Mouse (Mus musculus) CH12.LX (cell line): ENCODE results near the gene Npc1l1. TPM values are rescaled to one million over a fixed set of nuclear protein-coding genes. Genes with fewer than 3 reads are reported as not detected.

ENCODE experiments used
- DNase-seq: peaks from one replicate; pipeline ENCODE4 v3.0.0-alpha.2; 2013; ENCODE audit errors: extremely low read depth
- H3K27ac ChIP-seq: 2 replicates; pipeline ENCODE4 v1.5.1; 2012; ENCODE audit warnings: low read depth, mild to moderate bottlenecking, control low read depth, moderate library complexity; ENCODE audit not compliant: insufficient read depth
- H3K27me3 ChIP-seq: replicated peaks from 2 replicates; pipeline ENCODE3; 2012; ENCODE audit warnings: inconsistent platforms
- H3K36me3 ChIP-seq, 2 experiments: replicated peaks in 1 of 2; 2 replicates each; pipeline versions ENCODE3 to v1.6.1; 2012; ENCODE audit warnings: inconsistent platforms in 1 of 2, low read length in 1 of 2, mild to moderate bottlenecking in 1 of 2, mixed read lengths in 1 of 2, moderate library complexity in 1 of 2; ENCODE audit not compliant: control insufficient read depth in 1 of 2, insufficient read depth in 1 of 2
- H3K4me1 ChIP-seq, 2 experiments: 2 replicates each; pipeline ENCODE4 v1.6.1; 2012; ENCODE audit warnings: inconsistent platforms in 1 of 2, moderate library complexity in 1 of 2; ENCODE audit not compliant: insufficient read depth in 2 of 2, control insufficient read depth in 1 of 2
- H3K4me2 ChIP-seq: 2 replicates; pipeline ENCODE4 v1.6.1; 2012; ENCODE audit warnings: low read depth, mild to moderate bottlenecking, control low read depth; ENCODE audit not compliant: poor library complexity, insufficient read depth, severe bottlenecking
- H3K4me3 ChIP-seq, 3 experiments: fragments of 150-350 bp in 1 of 3; sonication (generic) in 1 of 3; replicated peaks in 1 of 3; 2 replicates each; pipeline versions ENCODE3 to v1.5.1; 2011 to 2012; ENCODE audit warnings: low read depth in 2 of 3, low read length in 2 of 3, mild to moderate bottlenecking in 2 of 3, moderate library complexity in 2 of 3, control low read depth in 1 of 3, improper control_type of control experiment in 1 of 3, inconsistent platforms in 1 of 3, mixed read lengths in 1 of 3; ENCODE audit not compliant: poor library complexity in 1 of 3
- H3K79me2 ChIP-seq: replicated peaks from 2 replicates; pipeline ENCODE4 v1.6.1; 2012; ENCODE audit warnings: mild to moderate bottlenecking, moderate library complexity; ENCODE audit not compliant: control insufficient read depth, poor library complexity, insufficient read depth, severe bottlenecking; ENCODE audit errors: extremely low read depth
- H3K9ac ChIP-seq: 2 replicates; pipeline ENCODE4 v1.6.1; 2012; ENCODE audit warnings: low read depth, mild to moderate bottlenecking, control low read depth, moderate library complexity; ENCODE audit not compliant: insufficient read depth
- H3K9me3 ChIP-seq: replicated peaks from 2 replicates; pipeline ENCODE3; 2012; ENCODE audit warnings: low read length, inconsistent platforms, mixed read lengths
- BHLHE40 ChIP-seq: IDR thresholded peaks from 2 replicates; pipeline ENCODE4 v1.6.1; 2011; ENCODE audit warnings: mild to moderate bottlenecking, low read depth, low read length, improper control_type of control experiment
- CHD1 ChIP-seq: IDR thresholded peaks from 2 replicates; pipeline ENCODE4 v1.6.1; 2012; ENCODE audit warnings: low read depth, low read length, improper control_type of control experiment, inconsistent platforms
- CHD2 ChIP-seq: IDR thresholded peaks from 2 replicates; pipeline ENCODE4 v1.6.1; 2011; ENCODE audit warnings: low read length, improper control_type of control experiment
- CTCF ChIP-seq, 2 experiments: IDR thresholded peaks in 1 of 2; conservative IDR thresholded peaks in 1 of 2; 2 replicates each; pipeline ENCODE4 v1.5.1; 2011 to 2012; ENCODE audit warnings: low read depth in 2 of 2, low read length in 2 of 2, improper control_type of control experiment in 1 of 2, inconsistent platforms in 1 of 2, mild to moderate bottlenecking in 1 of 2, moderate library complexity in 1 of 2
- E2F4 ChIP-seq: IDR thresholded peaks from 2 replicates; pipeline ENCODE4 v1.6.1; 2011; ENCODE audit warnings: low read depth, low read length, improper control_type of control experiment; ENCODE audit not compliant: insufficient replicate concordance
- ELF1 ChIP-seq: IDR thresholded peaks from 2 replicates; pipeline ENCODE4 v1.6.1; 2014; ENCODE audit warnings: low read depth, mild to moderate bottlenecking, inconsistent platforms, low read length, improper control_type of control experiment
- HCFC1 ChIP-seq: IDR thresholded peaks from 2 replicates; pipeline ENCODE4 v1.6.1; 2012; ENCODE audit warnings: low read depth, mild to moderate bottlenecking, inconsistent platforms, low read length, improper control_type of control experiment
- IRF4 ChIP-seq: IDR thresholded peaks from 2 replicates; pipeline ENCODE4 v1.6.1; 2014; ENCODE audit warnings: low read depth, mild to moderate bottlenecking, inconsistent platforms, low read length, improper control_type of control experiment
- JUN ChIP-seq: IDR thresholded peaks from 2 replicates; pipeline ENCODE4 v1.6.1; 2011; ENCODE audit warnings: low read depth, mild to moderate bottlenecking, low read length, improper control_type of control experiment, moderate library complexity; ENCODE audit not compliant: insufficient read depth
- JUND ChIP-seq: conservative IDR thresholded peaks from 2 replicates; pipeline ENCODE4 v1.6.1; 2011; ENCODE audit warnings: low read depth, low read length, improper control_type of control experiment
- MAZ ChIP-seq: IDR thresholded peaks from 2 replicates; pipeline ENCODE4 v1.6.1; 2012; ENCODE audit warnings: low read depth, mild to moderate bottlenecking, inconsistent platforms, low read length, improper control_type of control experiment, moderate library complexity
- NRF1 ChIP-seq: IDR thresholded peaks from 2 replicates; pipeline ENCODE4 v1.6.1; 2014; ENCODE audit warnings: low read depth, mild to moderate bottlenecking, inconsistent platforms, low read length, improper control_type of control experiment, moderate library complexity
- RCOR1 ChIP-seq: conservative IDR thresholded peaks from 2 replicates; pipeline ENCODE4 v1.6.1; 2012; ENCODE audit warnings: low read depth, mild to moderate bottlenecking, inconsistent platforms, low read length, improper control_type of control experiment
- TBP ChIP-seq: conservative IDR thresholded peaks from 2 replicates; pipeline ENCODE4 v1.6.1; 2011; ENCODE audit warnings: low read depth, low read length, improper control_type of control experiment
- UBTF ChIP-seq: IDR thresholded peaks from 2 replicates; pipeline ENCODE4 v1.6.1; 2012; ENCODE audit warnings: low read depth, mild to moderate bottlenecking, inconsistent platforms, low read length, improper control_type of control experiment, moderate library complexity
- ZC3H11A ChIP-seq: IDR thresholded peaks from 2 replicates; pipeline ENCODE4 v1.6.1; 2012; ENCODE audit warnings: low read depth, mild to moderate bottlenecking, inconsistent platforms, low read length, improper control_type of control experiment
- dilution Hi-C: fragments of 300-500 bp; cut with MboI; formaldehyde crosslinking; loops from 2 replicates; pipeline ENCODE4 v1.14.3; 2020; ENCODE audit warnings: low sequenced_read_pairs; ENCODE audit not compliant: extremely low pct_unique_long_range_greater_than_20kb, extremely low pct_ligation_motif_present
- in situ Hi-C: fragments of 300-500 bp; cut with MboI; formaldehyde crosslinking; loops from 3 replicates; pipeline ENCODE4 v1.14.3; 2019; ENCODE audit warnings: low sequenced_read_pairs, low pct_ligation_motif_present, low pct_unique_long_range_greater_than_20kb, mixed read lengths
- polyA plus RNA-seq: library from polyadenylated mRNA; unstranded; fragments of >175 nt; gene quantifications from 2 replicates; pipeline ENCODE4 v1.2.1, GENCODE M21; 2012; ENCODE audit warnings: low read depth; ENCODE audit not compliant: insufficient read length
- total RNA-seq, 2 experiments: library from RNA; depleted of rRNA; stranded (reverse); fragments of 300-350 nt in 1 of 2; fragments of >200 nt in 1 of 2; gene quantifications; 2 replicates each; pipeline ENCODE4 v1.2.3; 2012 to 2014

Npc1l1 gene
- total and polyA plus RNA-seq, 3 experiments = 0.05 to 0.09 TPM; not detected in 1

- Histone ChIP-seq H3K4me3 (no peak overlapping the region), H3K4me2 (no peak overlapping the region), H3K4me1 (peaks cover 3 to 4% of the 10 kb centered on the region in 2 experiments; a peak in 2 of 4 replicates), H3K27ac (no peak overlapping the region), H3K9me3 (no peaks in the 10 kb centered on the region), H3K27me3 (peaks cover 2% of the 10 kb centered on the region), H3K9ac (no peak overlapping the region), H3K36me3 (no peaks in the 10 kb centered on the region), H3K79me2 (no peaks in the 10 kb centered on the region)
- dilution Hi-C loops (no loop called here), in situ Hi-C loops (no loop called here)
- TF ChIP-seq JUN (no peak), CTCF (conservative IDR thresholded peaks at IDR 0.05 in 1 of 2, IDR thresholded peaks at IDR 0.05 in 1 of 2; ENCODE audit: low read depth in 2 of 2, low read length in 2 of 2) (no peak), HCFC1 (no peak), TBP (no peak), CHD2 (no peak)
- no peak for DNase-seq
These were observed 13.1 kb downstream of the Npc1l1 start for GRCm38 (mm10) chr11:6216834-6217233.

GRCm38 (mm10) chr11:6208158-6208557, 21.8 kb downstream of the Npc1l1 start:
- H3K9ac ChIP-seq = no peak overlapping the region
- no peaks in the 10 kb centered on the region for H3K36me3 ChIP-seq
- peaks cover 28% of the 10 kb centered on the region for H3K9me3 ChIP-seq
- H3K4me3 ChIP-seq = no peak overlapping the region
- in situ Hi-C loops (no loop called here), dilution Hi-C loops (no loop called here)
- no peak for TF ChIP-seq ELF1
- no peak for TF ChIP-seq NRF1
- TF ChIP-seq IRF4 = no peak
- TF ChIP-seq BHLHE40 = no peak
- TF ChIP-seq ZC3H11A = no peak
- no peak for TF ChIP-seq E2F4
- no peak for TF ChIP-seq RCOR1
- no peak for TF ChIP-seq CHD1
- no peak for TF ChIP-seq JUND
- no peak for TF ChIP-seq UBTF
- no peak for TF ChIP-seq MAZ
- H3K4me1 ChIP-seq = no peaks in the 10 kb centered on the region
- no peak overlapping the region for H3K4me2 ChIP-seq
- no peak for DNase-seq
- no peak overlapping the region for H3K27ac ChIP-seq
- peaks cover 38% of the 10 kb centered on the region for H3K27me3 ChIP-seq
- H3K79me2 ChIP-seq = no peaks in the 10 kb centered on the region
